Mouse (Mus musculus) lung, postnatal 0 days (tissue): ENCODE measurements around the gene Ugt1a5.
"Not testable (repeated sequence)": the region's sequence is repeated elsewhere in the genome, so short reads cannot be mapped to it uniquely, and the experiment has no call there.

Experiments used
- CTCF ChIP-seq: IDR thresholded peaks from 2 replicates; pipeline ENCODE4 v1.5.1; 2016; ENCODE audit warnings: antibody characterized with exemption, mild to moderate bottlenecking
- EP300 ChIP-seq: IDR thresholded peaks from 2 replicates; pipeline ENCODE4 v1.6.1; 2016; ENCODE audit warnings: antibody characterized with exemption, mild to moderate bottlenecking, control low read depth

DNA sequence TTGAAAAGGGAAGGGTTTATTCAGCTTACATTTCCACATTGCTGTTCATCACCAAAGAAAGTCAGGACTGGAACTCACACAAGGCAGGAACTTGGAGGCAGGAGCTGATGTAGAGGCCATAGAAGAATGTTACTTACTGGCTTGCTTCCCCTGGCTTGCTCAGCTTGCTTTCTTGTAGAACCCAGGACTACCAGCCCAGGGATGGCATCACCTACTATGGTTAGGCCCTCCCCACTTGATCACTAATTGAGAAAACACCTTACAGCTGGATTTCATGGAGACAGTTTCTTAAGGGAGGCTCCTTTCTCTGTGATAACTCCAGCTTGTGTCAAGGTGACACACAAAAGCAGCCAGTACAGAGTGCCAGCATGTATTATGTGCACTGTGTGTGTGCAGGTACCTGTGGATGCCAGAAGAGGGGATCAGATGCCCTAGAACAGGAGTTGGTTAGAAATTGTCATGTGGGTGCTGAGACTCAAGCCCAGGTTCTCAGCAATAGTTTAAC lies 57.3 kb downstream of the Ugt1a5 start:
- not testable (repeated sequence) for TF ChIP-seq EP300, CTCF
